Mouse (Mus musculus) limb, embryonic 14.5 days (tissue): Measurements from ENCODE around the gene Ier3. TPM values are rescaled to one million over a fixed set of nuclear protein-coding genes. Genes with fewer than 3 reads are reported as not detected.
A peak's percentile ranks its signal among the peaks of the same experiment; 100 is the strongest.

Source experiments
- ATAC-seq: fragments of 200-750 bp; cut with Nextera tagmentation; 2 replicates; pipeline ENCODE4 v1.8.0; 2017; ENCODE audit warnings: low read depth, moderate number of reproducible peaks, moderate TSS enrichment; ENCODE audit not compliant: low FRiP score
- DNase-seq: peaks from one replicate; pipeline ENCODE4 v3.0.0-alpha.2; 2015; ENCODE audit warnings: low spot score
- H3K27ac ChIP-seq: fragments of 300-500 bp; sonication (generic); replicated peaks from 2 replicates; pipeline ENCODE4 v1.5.1; 2014; ENCODE audit warnings: low read depth, mild to moderate bottlenecking, low read length, moderate library complexity, mixed read lengths
- H3K27me3 ChIP-seq: fragments of 300-500 bp; sonication (generic); 2 replicates; pipeline ENCODE4 v1.6.1; 2014; ENCODE audit warnings: low read length, mixed read lengths; ENCODE audit not compliant: control insufficient read depth, insufficient read depth
- H3K36me3 ChIP-seq: fragments of 300-500 bp; sonication (generic); 2 replicates; pipeline ENCODE4 v1.6.1; 2014; ENCODE audit warnings: mild to moderate bottlenecking, low read length, moderate library complexity, mixed read lengths; ENCODE audit not compliant: control insufficient read depth, insufficient read depth
- H3K4me1 ChIP-seq: fragments of 300-500 bp; sonication (generic); 2 replicates; pipeline ENCODE4 v1.6.1; 2014; ENCODE audit warnings: antibody characterized with exemption, low read length, mixed read lengths; ENCODE audit not compliant: control insufficient read depth, insufficient read depth
- H3K4me2 ChIP-seq: fragments of 300-500 bp; sonication (generic); replicated peaks from 2 replicates; pipeline ENCODE4 v1.6.1; 2014; ENCODE audit warnings: low read depth, mild to moderate bottlenecking, low read length, moderate library complexity; ENCODE audit not compliant: severe bottlenecking
- H3K4me3 ChIP-seq: fragments of 300-500 bp; sonication (generic); replicated peaks from 2 replicates; pipeline ENCODE4 v1.5.1; 2014; ENCODE audit warnings: low read length
- H3K9ac ChIP-seq: fragments of 300-500 bp; sonication (generic); 2 replicates; pipeline ENCODE4 v1.6.1; 2014; ENCODE audit warnings: mild to moderate bottlenecking, low read depth, low read length, moderate library complexity; ENCODE audit not compliant: severe bottlenecking
- H3K9me3 ChIP-seq: fragments of 300-500 bp; sonication (generic); 2 replicates; pipeline ENCODE4 v1.6.1; 2016; ENCODE audit warnings: low read length; ENCODE audit not compliant: control insufficient read depth
- POLR2A ChIP-seq: fragments of 200-500 bp; IDR thresholded peaks from 2 replicates; pipeline ENCODE4 v1.8.0; 2012; ENCODE audit warnings: inconsistent platforms, mild to moderate bottlenecking, moderate library complexity, borderline replicate concordance; ENCODE audit not compliant: insufficient read depth, insufficient read length; ENCODE audit errors: extremely low read depth
- WGBS: fragments of 180-500 bp; shearing (Covaris S2); extraction: QIAGEN DNeasy Blood & Tissue Kit; methylation state at CpG from one replicate; pipeline ENCODE4 v1.1.7; 2014; 5-methylcytosine and 5-hydroxymethylcytosine counted together
- polyA plus RNA-seq, 2 experiments: library from polyadenylated mRNA; depleted of rRNA in 1 of 2; stranded (reverse) in 1 of 2; unstranded in 1 of 2; fragments of >200 nt; fragmentation: Nextera tagmentation in 1 of 2; extraction: Ambion mirVana in 1 of 2; gene quantifications; 2 replicates each; pipeline versions ENCODE4 v1.2.1 to v1.2.3; 2012 to 2014

Ier3 gene
- polyA plus RNA-seq, 2 experiments = 8.8 to 10.8 TPM

GRCm38 (mm10) chr17:35859371-35859770 lies 37.9 kb downstream of the Ier3 start:
- H3K9me3 ChIP-seq = no peaks in the 10 kb centered on the region
- H3K9ac ChIP-seq = no peak overlapping the region
- no peak for TF ChIP-seq POLR2A
- no peak overlapping the region for H3K4me2 ChIP-seq
- H3K27ac ChIP-seq = no peak overlapping the region
- H3K36me3 ChIP-seq = peaks cover 27% of the 10 kb centered on the region
- WGBS = 94% methylated on average over 1 of the region's 1 CpGs
- no peak overlapping the region for H3K4me3 ChIP-seq
- ATAC-seq = no peak
- DNase-seq = no peak
- H3K27me3 ChIP-seq = no peaks in the 10 kb centered on the region
- H3K4me1 ChIP-seq = peaks cover 6% of the 10 kb centered on the region

- DNase-seq = no peak
- Histone ChIP-seq H3K9me3 (no peaks in the 10 kb centered on the region), H3K36me3 (peaks cover 22% of the 10 kb centered on the region), H3K4me3 (no peak overlapping the region), H3K4me1 (peaks cover 9% of the 10 kb centered on the region), H3K4me2 (no peak overlapping the region), H3K27ac (no peak overlapping the region), H3K9ac (no peak overlapping the region), H3K27me3 (no peaks in the 10 kb centered on the region)
- 77% methylated on average over 2 of the region's 2 CpGs for WGBS
- TF ChIP-seq POLR2A = no peak
- ATAC-seq = no peak
Measured at GRCm38 (mm10) chr17:35859835-35860234, 38.4 kb downstream of the Ier3 start.

DNA sequence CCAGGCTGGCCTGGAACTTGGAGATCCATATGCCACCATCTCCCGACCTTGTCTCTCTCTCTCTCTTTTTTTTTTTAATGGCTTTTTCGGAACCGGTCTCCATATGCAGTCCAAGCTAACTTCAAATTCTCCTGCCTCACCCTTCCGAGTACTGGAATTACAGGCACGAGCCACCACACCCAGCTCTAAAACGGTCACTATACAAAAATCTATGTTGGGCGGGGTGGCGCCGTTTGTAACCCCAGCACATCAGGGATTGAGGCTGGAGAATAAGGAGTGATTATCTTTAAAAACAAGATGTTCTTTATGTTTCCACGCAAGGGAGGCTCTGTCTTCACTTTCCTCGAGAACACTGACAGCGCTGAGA lies 39.3 kb downstream of the Ier3 start:
- 4% methylated on average over 12 of the region's 12 CpGs for WGBS
- Histone ChIP-seq H3K4me2 (peak overlapping the region; percentile 65), H3K9ac (peak overlapping the region; percentile 64), H3K36me3 (peaks cover 21% of the 10 kb centered on the region), H3K27ac (peak overlapping the region; percentile 84), H3K4me1 (peaks cover 13% of the 10 kb centered on the region), H3K9me3 (no peaks in the 10 kb centered on the region), H3K4me3 (peak overlapping the region; percentile 77), H3K27me3 (no peaks in the 10 kb centered on the region)
- no peak for ATAC-seq
- DNase-seq = no peak
- no peak for TF ChIP-seq POLR2A

GRCm38 (mm10) chr17:35861198-35861857 lies 39.8 kb downstream of the Ier3 start, which contains the start of gene Nrm:
Nrm (plus strand) TSS chr17:35861318.
- peak; percentile 91 for DNase-seq
- H3K9me3 ChIP-seq = no peaks in the 10 kb centered on the region
- H3K36me3 ChIP-seq = peaks cover 21% of the 10 kb centered on the region
- peak; percentile 87 for ATAC-seq
- H3K27ac ChIP-seq = peak within 1 kb of the TSS; percentile 84
- H3K4me3 ChIP-seq = peak within 1 kb of the TSS; percentile 77
- peaks cover 13% of the 10 kb centered on the region for H3K4me1 ChIP-seq
- peak within 1 kb of the TSS; percentile 64 for H3K9ac ChIP-seq
- H3K27me3 ChIP-seq = no peaks in the 10 kb centered on the region
- TF ChIP-seq POLR2A = 0 out of 2 replicates have a peak, but pooled peaks have one; percentile 58
- WGBS = 2% methylated on average over 47 of the region's 47 CpGs
- peak within 1 kb of the TSS; percentile 65 for H3K4me2 ChIP-seq

DNA sequence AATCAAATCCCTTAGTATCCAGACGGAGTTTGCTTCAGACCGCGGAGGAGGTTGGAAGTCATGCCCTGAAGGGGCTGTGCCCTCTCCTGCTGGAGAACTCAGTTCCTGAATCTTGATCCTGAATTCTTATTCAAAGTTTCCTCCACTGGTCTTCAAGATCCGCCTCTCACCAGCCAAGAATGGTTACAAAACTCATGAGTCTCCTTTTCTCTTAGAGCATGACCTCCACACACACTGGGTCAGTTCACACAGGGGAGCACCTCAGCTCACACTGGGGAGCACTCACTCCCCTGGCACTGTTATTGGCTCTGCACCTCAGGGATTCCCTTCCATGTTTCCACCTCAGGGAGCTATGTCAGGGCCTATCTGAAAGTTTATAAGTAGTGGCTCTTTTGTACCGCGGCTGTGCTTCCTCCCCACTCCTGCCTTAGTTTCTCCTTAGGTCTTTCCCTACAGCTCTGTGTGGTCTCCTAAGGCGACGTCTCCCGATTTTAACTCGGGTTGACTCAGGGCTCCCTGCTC lies 43.4 kb downstream of the Ier3 start:
- H3K4me1 ChIP-seq = peaks cover 35% of the 10 kb centered on the region
- no peaks in the 10 kb centered on the region for H3K27me3 ChIP-seq
- ATAC-seq = no peak
- H3K36me3 ChIP-seq = peaks cover 4% of the 10 kb centered on the region
- H3K4me2 ChIP-seq = peak overlapping the region; percentile 97
- H3K9me3 ChIP-seq = no peaks in the 10 kb centered on the region
- H3K27ac ChIP-seq = peak overlapping the region; percentile 92
- H3K9ac ChIP-seq = peak overlapping the region; percentile 83
- no peak for TF ChIP-seq POLR2A
- 29% methylated on average over 10 of the region's 10 CpGs for WGBS
- H3K4me3 ChIP-seq = peak overlapping the region; percentile 62
- DNase-seq = no peak
